Mouse (Mus musculus): Measurements from ENCODE around the gene Chchd1.
"Not testable (repeated sequence)": the region's sequence is repeated elsewhere in the genome, so short reads cannot be mapped to it uniquely, and the experiment has no call there.

The Chchd1 gene

DNA sequence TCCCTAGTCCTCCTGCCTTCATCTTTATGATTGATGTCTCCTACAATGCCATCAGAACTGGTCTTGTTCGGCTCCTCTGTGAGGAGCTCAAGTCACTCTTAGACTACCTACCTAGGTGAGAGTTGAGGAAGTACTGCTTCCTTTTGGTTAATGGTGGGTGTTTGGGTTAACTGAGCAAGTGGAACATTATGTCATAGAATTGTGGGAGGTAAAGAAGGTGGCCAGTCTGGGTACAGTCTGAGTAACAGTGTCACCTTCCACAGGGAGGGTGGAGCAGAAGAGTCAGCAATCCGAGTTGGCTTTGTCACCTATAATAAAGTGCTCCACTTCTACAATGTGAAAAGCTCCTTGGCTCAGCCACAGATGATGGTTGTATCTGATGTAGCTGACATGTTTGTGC is 13.8 kb upstream of the Chchd1 start:
- DNase-seq: no peak

DNA sequence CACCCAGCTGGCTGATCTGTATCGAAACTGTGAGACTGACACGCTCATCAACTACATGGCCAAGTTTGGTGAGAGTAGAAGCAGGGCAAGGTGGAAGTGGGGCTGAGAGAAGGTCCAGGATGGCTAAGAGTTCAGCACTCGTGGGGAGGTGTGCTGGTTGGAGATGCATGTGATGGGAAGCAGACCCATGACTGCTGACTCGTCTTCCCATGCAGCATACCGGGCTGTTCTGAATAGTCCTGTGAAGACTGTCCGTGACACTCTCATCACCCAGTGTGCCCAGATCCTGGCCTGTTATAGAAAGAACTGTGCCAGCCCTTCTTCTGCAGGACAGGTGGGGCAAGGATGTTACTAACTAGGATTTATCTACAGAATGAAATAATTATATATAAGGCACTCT is 11.0 kb upstream of the Chchd1 start:
- DNase-seq: no peak

DNA sequence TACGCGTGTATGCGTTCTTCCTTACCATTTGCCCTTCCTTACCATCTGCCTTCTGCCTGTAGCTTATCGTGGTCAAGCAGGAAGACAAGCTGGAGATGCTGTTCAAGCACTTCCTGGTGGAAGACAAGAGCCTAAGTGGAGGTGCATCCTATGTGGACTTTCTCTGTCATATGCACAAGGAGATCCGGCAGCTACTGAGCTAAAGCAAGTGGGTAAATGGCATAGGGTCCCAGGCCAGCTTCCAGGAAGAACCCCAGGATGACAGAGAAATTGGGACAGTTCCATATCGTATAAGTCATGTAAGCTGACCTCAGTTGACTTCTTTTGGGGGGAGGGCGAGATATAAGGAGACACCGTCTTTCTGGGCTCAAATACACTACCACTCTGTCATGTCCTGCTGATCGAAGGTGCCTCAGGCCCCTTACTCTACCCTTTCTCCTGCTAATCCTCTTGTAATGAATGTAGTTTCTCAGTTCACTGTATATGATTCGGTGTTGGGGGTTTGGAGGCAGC is 9.2 kb upstream of the Chchd1 start:
- DNase-seq: no peak

DNA sequence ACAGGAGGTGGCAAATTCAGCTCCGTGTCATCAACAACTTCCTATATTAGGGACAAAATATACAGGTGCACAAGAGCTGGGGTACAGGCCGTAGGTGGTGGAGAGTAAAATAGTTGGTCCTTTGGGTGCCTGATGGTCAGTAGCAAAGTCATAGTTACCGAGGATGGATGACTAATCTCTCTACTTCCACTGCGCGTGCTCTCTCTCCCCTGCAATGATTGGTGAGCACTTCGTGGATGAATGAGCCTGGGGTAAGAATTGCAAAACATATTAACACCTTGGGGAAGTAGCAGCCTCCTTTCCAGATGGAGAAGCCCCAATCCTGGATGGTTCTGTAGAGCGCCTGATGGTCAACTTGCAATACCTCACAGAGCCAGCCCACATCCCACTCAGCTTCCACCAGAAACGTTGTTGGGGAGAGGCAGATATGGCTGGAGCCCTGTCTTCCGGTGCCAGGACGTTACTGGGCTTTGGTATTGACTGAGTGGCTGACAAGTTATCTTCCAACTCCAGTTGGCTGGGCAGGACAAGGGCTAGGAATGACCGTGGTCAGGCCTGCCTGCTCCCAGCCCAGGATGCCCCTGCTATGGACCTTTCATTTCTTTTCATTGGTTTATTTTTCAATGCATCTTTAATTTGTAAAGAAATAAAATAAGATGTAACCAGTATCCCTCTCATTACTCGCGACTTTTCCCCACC is 8.5 kb upstream of the Chchd1 start:
- DNase-seq: peak in 1 of 2 experiments; percentile 36

DNA sequence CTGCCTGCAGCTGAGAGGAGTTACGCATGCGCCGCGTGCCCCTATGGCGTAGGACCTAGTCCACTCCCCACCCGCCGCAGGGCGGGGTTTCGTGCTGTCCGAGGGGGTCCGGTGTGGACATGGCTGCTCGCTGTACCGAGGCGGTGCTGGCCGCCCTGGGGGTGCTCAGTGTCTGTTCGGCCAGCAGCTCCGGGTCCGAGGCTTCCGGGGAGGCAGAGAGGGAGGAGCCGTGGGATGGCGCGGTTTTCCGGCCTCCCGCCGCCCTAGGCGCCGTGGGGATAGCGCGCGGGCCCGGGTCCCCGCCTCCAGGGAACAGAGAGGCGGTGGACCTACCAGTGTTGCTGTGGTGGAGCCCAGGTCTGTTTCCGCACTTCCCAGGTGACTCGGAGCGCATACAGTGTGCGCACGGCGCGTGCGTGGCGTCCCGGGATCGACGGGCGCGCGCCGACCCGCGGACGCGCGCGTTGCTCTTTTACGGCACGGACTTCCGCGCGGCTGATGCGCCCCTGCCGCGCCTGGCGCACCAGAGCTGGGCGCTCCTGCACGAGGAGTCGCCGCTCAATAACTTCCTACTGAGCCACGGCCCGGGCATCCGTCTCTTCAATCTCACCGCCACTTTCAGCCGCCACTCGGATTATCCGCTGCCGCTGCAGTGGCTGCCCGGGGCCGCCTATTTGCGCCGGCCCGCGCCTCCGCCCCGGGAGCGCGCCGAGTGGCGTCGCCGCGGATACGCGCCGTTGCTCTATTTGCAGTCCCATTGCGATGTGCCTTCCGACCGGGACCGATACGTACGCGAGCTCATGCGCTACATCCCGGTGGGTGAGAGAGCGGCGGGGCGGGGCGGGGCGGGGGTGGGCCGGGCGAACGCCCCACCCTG is 7.7 kb upstream of the Chchd1 start, which contains the start of gene Fut11:
Gene Fut11 (plus strand): TSS at position 85 of the 877 bp plus-strand sequence.
- peak; percentile 90 to 93 for DNase-seq

DNA sequence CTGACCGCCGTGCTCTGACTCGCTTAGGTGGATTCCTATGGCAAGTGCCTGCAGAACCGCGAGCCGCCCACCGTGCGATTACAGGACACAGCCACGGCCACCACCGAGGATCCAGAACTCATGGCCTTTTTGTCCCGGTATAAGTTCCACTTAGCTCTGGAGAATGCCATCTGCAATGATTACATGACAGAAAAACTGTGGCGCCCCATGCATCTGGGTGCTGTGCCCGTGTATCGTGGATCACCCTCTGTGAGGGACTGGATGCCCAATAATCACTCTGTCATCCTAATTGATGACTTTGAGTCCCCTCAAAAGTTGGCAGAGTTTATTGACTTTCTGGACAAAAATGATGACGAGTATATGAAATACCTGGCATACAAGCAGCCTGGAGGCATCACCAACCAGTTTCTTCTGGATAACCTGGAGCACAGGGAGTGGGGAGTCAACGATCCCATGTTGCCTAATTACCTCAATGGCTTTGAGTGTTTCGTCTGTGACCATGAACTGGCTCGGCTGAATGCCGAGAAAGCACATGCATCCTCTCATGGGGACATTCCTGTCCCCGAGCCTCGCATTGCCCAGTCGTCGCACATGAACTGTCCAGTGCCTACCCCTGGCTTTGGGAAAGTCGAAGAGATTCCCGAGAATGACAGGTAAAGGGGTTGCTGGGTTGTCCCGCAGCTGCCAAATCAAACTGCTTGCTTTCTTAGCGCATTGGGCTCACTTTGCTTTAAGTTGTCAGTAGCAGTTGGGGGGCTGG is 6.9 kb upstream of the Chchd1 start:
- DNase-seq: no peak

DNA sequence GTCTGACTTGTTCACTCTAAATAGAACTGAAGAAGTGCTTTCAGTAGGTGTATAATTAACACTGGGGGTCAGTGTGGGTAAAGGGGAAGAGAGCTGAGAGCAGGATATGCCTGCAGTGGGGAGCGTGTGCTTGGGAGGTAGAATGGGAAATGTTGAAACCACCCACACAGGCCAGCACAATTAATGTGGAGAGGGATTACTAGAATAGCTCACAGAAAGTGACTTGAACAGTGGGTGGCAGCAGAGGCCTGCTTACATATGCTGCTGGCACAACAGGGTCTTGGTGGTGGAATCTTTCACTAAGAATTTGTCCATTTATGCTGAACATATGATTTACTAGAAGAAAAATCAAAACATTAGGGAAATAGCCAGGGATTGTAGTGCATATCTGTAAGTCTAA is 5.8 kb upstream of the Chchd1 start:
- peak; percentile 53 to 69 for DNase-seq

DNA sequence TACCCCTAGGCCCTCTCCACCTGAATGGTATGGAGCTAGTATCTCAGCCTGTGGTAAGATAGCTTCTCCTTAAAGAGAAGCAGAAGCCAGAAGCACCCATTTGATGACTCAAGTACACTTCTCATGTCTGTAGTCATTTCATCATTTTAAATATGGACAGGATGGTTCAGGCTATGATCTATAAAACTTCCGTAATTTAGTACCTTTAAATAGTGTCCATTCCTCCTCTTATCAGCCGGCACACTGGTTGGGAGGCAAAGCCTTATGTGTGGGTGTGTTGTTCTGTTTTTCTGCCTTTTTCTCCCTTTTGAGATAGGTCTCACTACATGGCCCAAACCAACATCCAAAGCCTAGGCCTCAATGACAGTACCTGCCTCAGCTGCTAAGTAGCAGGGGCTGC is 4.3 kb upstream of the Chchd1 start:
- DNase-seq: no peak

DNA sequence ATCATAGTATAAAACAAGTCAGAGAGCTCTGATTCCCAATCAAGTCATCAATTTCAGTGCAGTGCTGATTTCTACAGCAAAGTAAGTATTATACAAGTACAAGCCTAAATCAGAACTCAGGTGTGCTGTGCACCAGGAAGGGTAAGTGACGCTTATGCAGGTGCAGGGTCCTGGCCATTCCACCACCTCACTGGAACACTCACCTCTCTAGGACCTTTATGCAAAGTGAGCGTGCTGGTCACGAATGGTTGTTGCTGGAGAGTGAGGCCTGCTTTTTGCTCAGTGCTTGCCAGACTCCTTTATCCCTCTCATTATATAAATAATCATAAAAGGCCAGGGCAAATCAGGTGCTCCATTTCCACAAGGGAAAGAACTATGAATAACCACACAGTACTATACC is 2.4 kb upstream of the Chchd1 start:
- DNase-seq: no peak

DNA sequence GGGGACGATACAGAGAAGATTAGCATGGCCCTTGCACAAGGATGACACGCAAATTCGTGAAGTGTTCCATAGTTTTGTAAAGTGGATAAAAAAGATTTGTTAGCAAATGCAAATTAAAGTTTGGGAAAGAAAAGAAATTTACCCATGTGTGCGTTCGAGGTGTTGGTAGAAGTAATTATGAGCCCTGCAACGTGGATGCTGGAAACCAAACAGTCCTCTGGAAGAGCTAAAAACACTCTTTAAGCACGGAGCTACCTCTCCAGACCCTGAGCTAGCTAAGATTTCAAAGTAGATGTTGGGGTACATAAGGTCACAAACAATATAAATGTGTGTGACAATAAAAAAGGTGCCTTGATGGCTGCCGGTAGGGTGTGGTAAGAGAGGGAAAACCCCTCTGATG is 1.3 kb upstream of the Chchd1 start:
- no peak for DNase-seq

DNA sequence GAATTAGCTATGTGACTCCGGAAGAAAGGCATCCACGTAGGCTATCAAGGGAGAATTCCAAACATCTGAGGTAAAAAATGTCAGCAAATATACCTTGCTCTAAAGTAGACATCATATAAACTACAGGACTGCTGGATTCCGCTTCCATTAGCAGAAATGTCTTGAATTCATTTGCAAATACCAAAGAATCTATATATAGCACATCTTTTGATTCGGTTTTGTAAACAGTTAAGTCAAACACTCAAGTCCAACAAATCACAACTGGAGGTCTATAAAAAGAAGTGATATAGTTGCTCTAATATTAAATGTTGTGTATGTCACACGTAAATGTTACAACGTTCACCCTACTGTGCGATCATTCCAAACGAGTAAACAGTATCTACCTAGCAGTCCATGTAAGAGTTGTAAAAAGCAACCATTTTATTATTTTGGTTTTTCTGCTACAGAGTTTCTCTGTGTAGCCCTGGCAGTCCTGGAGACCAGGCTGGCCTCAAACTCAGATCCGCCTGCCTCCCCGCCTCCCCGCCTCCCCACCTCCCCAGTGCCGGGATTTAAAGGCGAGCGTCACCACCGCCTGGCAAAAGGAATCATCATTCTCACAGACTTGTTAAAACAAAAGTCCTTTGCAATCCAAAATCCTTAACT is 588 bp upstream of the Chchd1 start:
- no peak for DNase-seq

DNA sequence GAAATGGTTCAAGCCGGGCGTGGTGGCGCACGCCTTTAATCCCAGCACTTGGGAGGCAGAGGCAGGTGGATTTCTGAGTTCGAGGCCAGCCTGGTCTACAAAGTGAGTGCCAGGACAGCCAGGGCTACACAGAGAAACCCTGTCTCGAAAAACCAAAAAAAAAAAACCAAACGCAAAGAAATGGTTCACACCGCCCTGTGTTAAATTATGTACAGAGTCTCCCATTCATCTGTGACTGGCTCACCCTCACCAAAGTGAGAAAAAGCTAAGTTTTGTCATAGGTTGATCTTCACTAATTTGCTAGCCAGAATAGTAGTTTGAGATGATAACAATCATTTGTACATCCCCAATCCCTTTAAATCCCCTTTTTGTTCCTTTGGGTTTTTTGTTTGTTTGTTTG is 655 bp downstream of the Chchd1 start:
- DNase-seq: not testable (repeated sequence)

DNA sequence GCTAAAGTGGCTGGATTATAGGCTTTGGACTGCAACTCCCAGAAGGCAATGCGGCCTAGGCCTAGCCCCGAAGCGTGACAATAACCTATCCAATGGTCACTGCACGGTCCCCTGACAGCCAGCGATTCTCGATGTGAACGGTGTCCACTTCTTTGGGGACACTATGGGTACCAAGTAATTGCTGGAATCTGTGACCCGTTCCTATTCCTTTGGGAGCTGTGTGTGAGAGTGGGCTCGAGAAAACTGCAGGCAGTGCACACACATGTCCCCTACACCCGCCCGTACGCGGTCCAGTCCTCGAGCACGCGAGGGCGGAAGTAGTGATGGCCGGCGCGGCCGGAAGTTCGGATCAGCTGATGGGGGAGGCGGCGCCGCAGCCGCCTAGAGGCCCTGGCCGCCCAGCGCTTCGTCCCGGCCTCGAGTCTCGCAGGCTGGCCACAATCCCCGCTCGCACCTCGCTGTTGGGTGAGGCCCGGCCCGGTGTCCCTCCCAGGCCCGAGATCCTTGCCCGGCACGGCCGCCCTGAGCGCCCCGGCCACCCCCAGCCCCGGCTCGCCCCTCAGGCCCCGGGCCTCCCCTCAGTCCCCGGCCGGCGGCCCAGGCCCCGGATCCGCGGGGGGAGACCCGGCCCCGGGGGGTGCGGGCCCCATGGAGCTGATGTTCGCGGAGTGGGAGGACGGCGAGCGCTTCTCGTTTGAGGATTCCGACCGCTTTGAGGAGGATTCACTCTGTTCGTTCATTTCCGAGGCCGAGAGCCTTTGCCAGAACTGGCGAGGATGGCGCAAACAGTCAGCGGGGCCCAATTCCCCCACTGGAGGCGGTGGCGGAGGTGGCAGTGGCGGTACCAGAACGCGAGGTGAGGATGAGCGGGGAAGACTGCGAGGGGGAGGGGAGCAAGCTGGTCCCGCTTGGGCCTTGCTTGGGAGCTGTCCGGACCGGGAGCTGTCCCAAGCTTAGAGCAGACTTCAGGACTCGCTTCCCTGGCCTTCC is 4.7 kb downstream of the Chchd1 start, which contains the start of gene Zswim8:
Gene Zswim8 (plus strand): TSS at position 352 of the 990 bp plus-strand sequence.
- DNase-seq: peak; percentile 91 to 94

DNA sequence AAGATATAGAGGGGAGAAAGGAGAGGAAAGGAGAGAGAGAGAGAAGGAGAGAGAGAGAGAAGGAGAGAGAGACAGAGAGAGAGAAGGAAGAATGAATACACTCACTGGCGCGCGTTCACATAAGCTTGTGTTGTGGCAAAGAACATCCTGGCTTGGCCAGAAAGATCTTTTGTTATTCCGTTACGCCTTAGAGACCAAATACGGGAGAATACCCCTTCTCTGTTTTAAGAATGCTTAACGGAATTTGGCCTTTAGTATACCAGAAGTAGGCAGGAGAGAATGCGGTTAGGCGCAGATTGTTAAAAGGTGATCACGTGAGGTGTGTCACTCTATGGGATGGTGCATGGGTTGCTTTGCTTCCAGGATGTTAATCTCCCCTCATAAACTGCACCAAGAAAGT is 5.4 kb downstream of the Chchd1 start:
- no peak for DNase-seq

DNA sequence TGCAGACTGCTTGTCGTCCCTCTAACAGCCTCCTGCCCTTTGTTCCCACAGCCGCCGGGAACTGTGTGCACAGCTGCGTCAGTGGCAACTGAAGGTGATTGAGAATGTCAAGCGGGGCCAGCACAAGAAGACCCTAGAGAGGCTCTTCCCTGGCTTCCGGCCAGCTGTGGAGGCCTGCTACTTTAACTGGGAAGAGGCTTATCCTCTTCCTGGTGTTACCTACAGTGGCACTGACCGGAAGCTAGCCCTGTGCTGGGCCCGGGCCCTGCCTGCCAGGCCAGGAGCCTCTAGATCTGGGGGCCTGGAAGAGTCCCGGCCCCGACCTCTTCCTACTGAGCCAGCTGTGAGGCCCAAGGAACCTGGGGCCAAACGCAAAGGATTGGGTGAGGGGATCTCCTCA is 11.0 kb downstream of the Chchd1 start:
- DNase-seq: no peak

DNA sequence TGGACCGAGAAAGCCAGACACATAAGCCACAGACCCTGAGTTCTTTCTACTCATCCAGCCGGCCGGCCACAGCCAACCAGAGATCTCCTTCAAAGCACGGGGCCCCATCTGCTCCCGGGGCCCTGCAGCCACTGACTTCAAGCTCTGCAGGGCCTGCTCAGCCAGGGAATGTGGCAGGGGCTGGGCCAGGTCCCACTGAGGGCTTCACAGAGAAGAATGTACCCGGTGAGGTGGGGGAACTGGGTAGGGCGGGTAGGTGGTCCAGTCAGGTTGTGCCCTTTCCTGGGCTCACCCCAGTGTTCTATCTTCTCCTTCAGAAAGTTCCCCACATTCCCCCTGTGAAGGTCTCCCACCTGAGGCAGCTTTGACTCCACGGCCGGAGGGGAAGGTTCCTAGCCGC is 15.6 kb downstream of the Chchd1 start:
- DNase-seq: no peak

DNA sequence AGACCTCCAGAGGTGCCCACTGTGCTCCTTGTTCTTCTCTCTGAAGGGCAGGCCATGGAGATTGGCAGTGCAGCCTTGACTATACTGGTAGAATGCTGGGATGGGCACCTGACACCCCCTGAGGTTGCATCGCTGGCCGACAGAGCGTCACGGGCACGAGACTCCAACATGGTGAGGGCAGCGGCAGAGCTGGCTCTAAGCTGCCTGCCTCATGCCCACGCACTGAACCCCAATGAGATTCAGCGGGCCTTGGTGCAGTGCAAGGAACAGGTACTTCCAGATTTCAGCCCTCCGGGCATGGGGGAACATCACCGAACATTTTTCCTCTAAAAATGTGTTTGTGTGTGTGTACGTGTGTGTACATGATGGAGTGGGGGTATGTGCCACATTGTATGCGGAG is 17.0 kb downstream of the Chchd1 start:
- no peak for DNase-seq

DNA sequence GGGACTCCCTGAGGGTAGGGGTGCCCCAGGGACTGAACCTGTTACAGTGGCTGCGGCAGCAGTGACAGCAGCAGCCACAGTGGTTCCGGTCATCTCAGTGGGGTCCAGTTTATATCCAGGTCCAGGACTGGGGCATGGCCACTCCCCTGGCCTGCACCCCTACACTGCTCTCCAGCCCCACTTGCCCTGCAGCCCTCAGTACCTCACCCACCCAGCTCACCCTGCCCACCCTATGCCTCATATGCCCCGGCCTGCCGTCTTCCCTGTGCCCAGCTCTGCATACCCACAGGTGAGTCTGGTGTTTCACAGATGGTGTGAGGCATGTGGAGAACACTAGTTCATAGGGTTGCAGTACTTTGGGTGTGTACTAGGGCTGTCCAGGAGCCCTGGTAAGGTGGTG is 18.6 kb downstream of the Chchd1 start:
- no peak for DNase-seq

DNA sequence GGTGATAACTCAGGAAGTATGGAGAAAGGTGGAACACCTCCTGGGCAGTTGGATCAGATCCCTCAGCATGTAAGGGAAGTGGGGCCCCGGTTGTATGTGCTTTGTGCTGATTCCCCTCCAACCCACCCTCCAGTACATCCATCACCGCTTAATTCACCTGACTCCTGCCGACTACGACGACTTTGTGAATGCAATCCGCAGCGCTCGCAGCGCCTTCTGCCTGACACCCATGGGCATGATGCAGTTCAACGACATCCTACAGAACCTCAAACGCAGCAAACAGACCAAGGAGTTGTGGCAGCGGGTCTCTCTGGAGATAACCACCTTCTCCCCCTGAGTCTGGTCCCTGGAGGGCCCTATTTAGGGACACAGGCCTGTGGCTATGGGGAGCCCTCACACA is 20.2 kb downstream of the Chchd1 start:
- no peak for DNase-seq

DNA sequence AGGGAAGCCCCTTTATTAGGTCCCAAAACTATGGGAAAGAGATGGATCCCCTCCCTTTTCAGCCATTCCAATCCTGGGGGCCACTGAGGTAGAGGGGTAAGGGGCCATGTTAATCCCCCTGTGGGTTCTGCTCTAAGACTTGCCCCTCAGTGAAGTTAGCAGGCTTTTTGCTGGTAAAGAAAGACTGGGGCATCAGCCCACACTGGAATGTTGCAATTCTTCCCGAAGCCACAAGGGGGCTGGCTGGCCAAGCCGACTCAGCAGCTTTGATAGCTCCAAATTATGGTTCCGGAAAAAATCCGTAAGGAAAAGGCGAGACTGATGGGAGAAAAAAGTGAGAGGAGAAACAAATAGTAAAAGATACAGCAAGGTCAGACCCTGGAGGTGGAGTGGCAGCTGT is 21.2 kb downstream of the Chchd1 start:
- DNase-seq: peak; percentile 69 to 79

DNA sequence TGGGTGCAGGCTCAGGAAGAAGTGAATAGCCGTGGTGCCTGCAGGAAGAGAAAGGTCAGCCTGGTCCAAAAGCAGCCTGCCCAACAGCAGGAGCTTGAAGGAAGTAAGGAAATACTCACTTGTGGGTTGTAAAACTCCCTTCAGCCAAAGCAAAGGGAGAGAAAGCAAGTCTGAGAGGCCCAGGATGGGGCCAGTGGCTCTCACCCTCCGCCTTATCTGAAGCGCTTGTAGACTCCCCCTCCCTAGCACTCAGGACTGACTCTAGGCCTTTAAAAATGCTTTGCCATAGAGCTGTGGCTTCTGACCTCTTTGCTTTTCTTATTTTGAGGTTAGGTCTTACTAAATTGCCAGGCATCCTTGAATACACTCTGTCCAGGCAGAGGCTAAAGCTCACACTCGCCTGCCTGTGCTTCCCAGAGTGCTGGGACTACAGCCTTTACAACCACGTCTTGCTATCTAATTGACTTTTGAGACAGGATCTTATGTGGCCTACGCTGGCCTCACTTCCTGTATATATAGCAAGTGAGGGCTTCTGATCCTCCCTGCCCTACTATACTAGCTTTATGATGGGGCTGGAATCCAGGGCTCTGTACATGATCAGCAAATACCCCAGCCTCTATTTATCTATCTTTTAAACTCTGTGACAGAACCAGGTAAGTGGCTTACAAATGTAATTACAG is 23.0 kb downstream of the Chchd1 start:
- DNase-seq: no peak

Data from lung, postnatal 4 days (tissue).